24 mouse cellular contexts compared by ENCODE assay signal in the genomic region with DNA sequence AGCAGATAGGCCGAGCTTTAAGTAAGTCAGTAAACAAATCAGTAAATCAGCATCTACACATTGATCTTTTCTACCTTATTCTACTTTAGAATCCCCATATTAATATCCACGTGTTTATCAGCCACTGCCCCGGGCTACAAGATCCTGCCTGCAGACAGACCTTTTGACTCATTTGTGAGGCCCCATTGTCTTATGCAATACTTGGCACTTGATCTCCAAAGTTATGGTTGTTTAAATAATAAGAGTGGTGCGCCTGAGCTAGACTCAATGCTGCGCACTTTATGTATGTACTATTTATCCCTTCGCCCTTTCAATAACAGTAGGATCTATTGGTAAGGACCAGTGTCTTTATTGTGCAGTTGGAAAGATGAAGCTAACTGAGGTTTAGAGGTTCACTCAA. TPM values are rescaled to one million over a fixed set of nuclear protein-coding genes. Genes with fewer than 3 reads are reported as not detected.
DNase-seq lines count a peak whose midpoint lies in the region; ATAC-seq and TF ChIP-seq lines count a peak whose summit lies in the region.
"Had no signal": no experiment of that assay in that cellular context is flagged by ENCODE, and none has a peak within 500 bp of the region (broad histone marks: within the 10 kb centered on the region; RNA-seq: fewer than 3 reads in every experiment).

No protein-coding gene starts in this region.

- H3K4me3 ChIP-seq in lung, postnatal 0 days (ENCODE audit: low read depth, low read length): no peak overlapping the region
- no peak overlapping the region for H3K4me3 ChIP-seq in C2C12 (ENCODE audit: insufficient read depth, poor library complexity, severe bottlenecking)
- no peak overlapping the region for H3K4me3 ChIP-seq in myocyte
- H3K4me3 ChIP-seq in intestine, embryonic 15.5 days (replicated peaks): no peak overlapping the region
- H3K4me3 ChIP-seq: embryonic facial prominence, embryonic 13.5 days; embryonic facial prominence, embryonic 15.5 days; erythroblast, embryonic 14.5 days; forebrain, embryonic 10.5 days; forebrain, embryonic 12.5 days had no signal

- no peaks in the 10 kb centered on the region for H3K27me3 ChIP-seq in lung, postnatal 0 days (replicated peaks; ENCODE audit: insufficient read depth, low read length)
- no peaks in the 10 kb centered on the region for H3K27me3 ChIP-seq in C2C12 (ENCODE audit: control insufficient read depth, insufficient read depth, insufficient read length)
- H3K27me3 ChIP-seq in myocyte (ENCODE audit: control insufficient read depth, insufficient read depth, insufficient read length): no peaks in the 10 kb centered on the region
- H3K27me3 ChIP-seq in intestine, embryonic 15.5 days (replicated peaks): no peaks in the 10 kb centered on the region
- H3K27me3 ChIP-seq: embryonic facial prominence, embryonic 13.5 days; embryonic facial prominence, embryonic 15.5 days; forebrain, embryonic 12.5 days; Patski had no signal

- H3ac ChIP-seq in C2C12 (ENCODE audit: control insufficient read depth, insufficient read length, low read depth) (no peak overlapping the region), myocyte (ENCODE audit: control insufficient read depth, insufficient read length) (no peak overlapping the region)

- ATAC-seq in lung, postnatal 0 days: no peak
- ATAC-seq in intestine, embryonic 15.5 days: no peak
- ATAC-seq: forebrain, embryonic 14.5 days; forebrain, embryonic 16.5 days; Patski had no signal

- no peak for TF ChIP-seq EP300 in lung, postnatal 0 days (IDR thresholded peaks at IDR 0.05)

- no peak overlapping the region for H3K27ac ChIP-seq in lung, postnatal 0 days (ENCODE audit: low read length)
- H3K27ac ChIP-seq in intestine, embryonic 15.5 days: no peak overlapping the region
- H3K27ac ChIP-seq: embryonic facial prominence, embryonic 13.5 days; embryonic facial prominence, embryonic 15.5 days; forebrain, embryonic 10.5 days; forebrain, embryonic 12.5 days had no signal

- no peaks in the 10 kb centered on the region for H3K36me3 ChIP-seq in lung, postnatal 0 days (ENCODE audit: insufficient read depth, low read length)
- no peaks in the 10 kb centered on the region for H3K36me3 ChIP-seq in C2C12 (ENCODE audit: control insufficient read depth, insufficient read depth)
- H3K36me3 ChIP-seq in myocyte (ENCODE audit: control insufficient read depth, insufficient read depth): no peaks in the 10 kb centered on the region
- no peaks in the 10 kb centered on the region for H3K36me3 ChIP-seq in intestine, embryonic 15.5 days
- H3K36me3 ChIP-seq: embryonic facial prominence, embryonic 13.5 days; embryonic facial prominence, embryonic 15.5 days; forebrain, embryonic 10.5 days; forebrain, embryonic 12.5 days; G1E had no signal

- TF ChIP-seq POLR2A in myocyte (IDR thresholded peaks at IDR 0.05; ENCODE audit: insufficient read length, low read depth): no peak

- no peak overlapping the region for H3K9ac ChIP-seq in lung, postnatal 0 days (replicated peaks; ENCODE audit: low read depth)
- H3K9ac ChIP-seq in intestine, embryonic 15.5 days: no peak overlapping the region
- H3K9ac ChIP-seq: embryonic facial prominence, embryonic 13.5 days; embryonic facial prominence, embryonic 15.5 days; forebrain, embryonic 12.5 days had no signal

- DNase-seq in lung, postnatal 0 days (ENCODE audit: low spot score): peak; percentile 55
- DNase-seq in lung, postnatal 10 days: no peak
- DNase-seq: adrenal gland, adult 8-10 months; adrenal gland, postnatal 14 days; adrenal gland, postnatal 36 days; B cell, adult 2 months; cerebellum, adult 11-12 months; cerebellum, adult 2 months; cerebellum, adult 9-10 months; cerebellum, postnatal 14 days; cerebellum, postnatal 36 days; embryo, embryonic 11 days had no signal

- 58% methylated on average over 6 of the region's 6 CpGs for WGBS in lung, postnatal 0 days
- WGBS in intestine, embryonic 15.5 days: 83% methylated on average over 6 of the region's 6 CpGs

- no peaks in the 10 kb centered on the region for H3K79me2 ChIP-seq in C2C12 (ENCODE audit: control insufficient read depth, insufficient read depth)
- H3K79me2 ChIP-seq in myocyte (ENCODE audit: control insufficient read depth, insufficient read depth): no peaks in the 10 kb centered on the region

- no peaks in the 10 kb centered on the region for H3K9me3 ChIP-seq in lung, postnatal 0 days (ENCODE audit: low read length)
- H3K9me3 ChIP-seq in intestine, embryonic 15.5 days: no peaks in the 10 kb centered on the region
- H3K9me3 ChIP-seq: embryonic facial prominence, embryonic 13.5 days; embryonic facial prominence, embryonic 15.5 days; forebrain, embryonic 10.5 days; forebrain, embryonic 12.5 days; G1E had no signal

- H3K4me2 ChIP-seq in lung, postnatal 0 days (replicated peaks; ENCODE audit: low read depth, low read length): no peak overlapping the region
- H3K4me2 ChIP-seq in myocyte (ENCODE audit: low read depth): no peak overlapping the region
- H3K4me2 ChIP-seq in intestine, embryonic 15.5 days (replicated peaks): no peak overlapping the region
- H3K4me2 ChIP-seq: embryonic facial prominence, embryonic 13.5 days; embryonic facial prominence, embryonic 15.5 days; forebrain, embryonic 12.5 days had no signal

- TF ChIP-seq CTCF in lung, postnatal 0 days (IDR thresholded peaks at IDR 0.05): no peak
- no peak for TF ChIP-seq CTCF in C2C12 (IDR thresholded peaks at IDR 0.05; ENCODE audit: control insufficient read depth, insufficient read depth, insufficient read length)

- no peaks in the 10 kb centered on the region; the same call in 1 of the 2 replicates for H3K4me1 ChIP-seq in lung, postnatal 0 days (ENCODE audit: insufficient read depth, low read depth, low read length)
- no peaks in the 10 kb centered on the region for H3K4me1 ChIP-seq in intestine, embryonic 15.5 days (replicated peaks)
- H3K4me1 ChIP-seq: embryonic facial prominence, embryonic 15.5 days had no signal

- no peaks in the 10 kb centered on the region for H3K79me3 ChIP-seq in C2C12 (ENCODE audit: low read depth)

TF ChIP-seq in C2C12, 6 proteins besides CTCF, POLR2A, EP300 and RAD21:
- TF ChIP-seq MYOG (IDR thresholded peaks at IDR 0.05; ENCODE audit: control insufficient read depth, extremely low read depth, insufficient read length): no peak
- TF ChIP-seq CEBPB (IDR thresholded peaks at IDR 0.05; ENCODE audit: low read depth): peak; percentile 22
- no peak for TF ChIP-seq MAX (IDR thresholded peaks at IDR 0.05)
TF ChIP-seq in C2C12: peak in this region for 1.

TF ChIP-seq in myocyte, 11 proteins besides CTCF, POLR2A, EP300 and RAD21:
- TF ChIP-seq MYOD1 (IDR thresholded peaks at IDR 0.05; ENCODE audit: control insufficient read depth in 1 of 3, insufficient read length in 2 of 3, low read depth in 2 of 3) (no peak), REST (IDR thresholded peaks at IDR 0.05; ENCODE audit: insufficient read depth, insufficient read length) (no peak), USF1 (IDR thresholded peaks at IDR 0.05; ENCODE audit: low read depth) (no peak), CEBPB (IDR thresholded peaks at IDR 0.05; ENCODE audit: insufficient read depth, poor library complexity, severe bottlenecking) (peak; percentile 53; the same call in 1 of the 2 replicates)
TF ChIP-seq in myocyte: peak in this region for 1.

RNA-seq across cellular contexts. Expression of a gene that starts 42.9 kb away (rescaled TPM):
- 79.1 and 79.3 TPM in 2 replicates for polyA plus RNA-seq in lung, postnatal 0 days (2015; fragmentation: Nextera tagmentation; extraction: Ambion mirVana)
- polyA plus RNA-seq in C2C12 (2012; fragmentation: generic; extraction: Trizol) (6.7 TPM), myocyte (2012; fragmentation: generic; extraction: Trizol) (11.6 TPM)
- polyA plus RNA-seq in intestine, embryonic 15.5 days (2015; fragmentation: Nextera tagmentation; extraction: Ambion mirVana): 38.4 and 41.4 TPM in 2 replicates
- polyA plus RNA-seq: erythroblast, embryonic 14.5 days; G1E had no signal
